Mouse (Mus musculus): ENCODE measurements around the gene Vmn1r181. TPM values are rescaled to one million over a fixed set of nuclear protein-coding genes. Genes with fewer than 3 reads are reported as not detected.
"Not testable (repeated sequence)": the region's sequence is repeated elsewhere in the genome, so short reads cannot be mapped to it uniquely, and the experiment has no call there.

Vmn1r181 gene
- not detected in 2 replicates for polyA plus RNA-seq (2011; ENCODE audit: insufficient read depth, insufficient read length, low replicate concordance, missing spikeins)

DNA sequence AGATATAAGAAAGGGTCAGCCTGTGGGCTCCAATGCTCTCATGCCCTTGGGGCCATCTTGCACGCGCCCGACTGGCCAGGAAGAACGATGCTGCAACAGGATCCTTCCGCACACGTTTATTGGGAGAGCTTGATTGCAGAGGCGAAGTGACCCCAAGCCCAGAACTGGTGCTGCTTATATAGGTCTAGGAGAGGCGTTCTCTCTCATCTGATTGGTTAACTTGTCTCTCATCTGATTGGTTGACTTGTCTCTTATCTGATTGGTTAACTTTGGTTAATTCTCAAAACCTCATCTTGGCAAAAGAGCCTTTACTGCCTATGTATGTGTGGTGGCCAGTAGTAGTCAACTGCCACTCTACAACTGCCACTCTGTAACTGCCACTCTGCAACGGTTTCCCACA is at the start of gene Vmn1r181:
Vmn1r181 (plus strand) TSS at position 301 of the 400 bp plus-strand sequence.
- WGBS = 78% methylated on average over 9 of the region's 9 CpGs
- H3K27ac ChIP-seq (ENCODE audit: control insufficient read depth, insufficient read depth, low read depth, low read length, poor library complexity); H3K4me3 ChIP-seq (replicated peaks; ENCODE audit: control insufficient read depth, low read depth, low read length); H3K4me1 ChIP-seq (ENCODE audit: control insufficient read depth, insufficient read depth, low read length): not testable (repeated sequence)

DNA sequence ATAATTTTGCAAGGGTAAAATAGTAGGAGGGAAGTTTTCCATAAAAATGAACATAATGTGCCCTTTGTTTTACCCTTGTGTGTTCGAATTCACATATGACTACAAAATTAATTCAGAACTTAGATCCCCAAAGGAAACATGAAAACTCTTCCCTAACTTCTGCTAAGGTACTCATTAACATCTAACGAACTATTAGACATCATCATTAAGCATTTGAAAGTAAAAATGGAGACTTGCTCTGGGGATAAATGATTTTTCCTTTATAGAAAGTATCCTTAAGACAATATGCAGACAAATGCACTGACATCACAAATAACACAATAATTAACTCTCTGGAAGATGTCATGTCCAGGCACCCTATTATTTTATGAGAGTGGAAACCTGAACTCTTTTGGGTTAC is 47.7 kb upstream of the Vmn1r181 start, which contains the start of gene Vmn1r179:
Vmn1r179 (plus strand) TSS at position 301 of the 400 bp plus-strand sequence.
- H3K27ac ChIP-seq (ENCODE audit: control insufficient read depth, insufficient read depth, low read depth, low read length, poor library complexity) = no peak within 1 kb of the TSS
- TF ChIP-seq POLR2A (IDR thresholded peaks at IDR 0.05; ENCODE audit: borderline replicate concordance, control insufficient read depth, low read depth, low read length) (no peak), CTCF (IDR thresholded peaks at IDR 0.05; ENCODE audit: control insufficient read depth, insufficient read depth, low read length) (no peak)
- H3K4me3 ChIP-seq (replicated peaks; ENCODE audit: control insufficient read depth, low read depth, low read length) = no peak within 1 kb of the TSS
- 44% methylated on average over 2 of the region's 2 CpGs for WGBS
- no peaks in the 10 kb centered on the region for H3K4me1 ChIP-seq (ENCODE audit: control insufficient read depth, insufficient read depth, low read length)

DNA sequence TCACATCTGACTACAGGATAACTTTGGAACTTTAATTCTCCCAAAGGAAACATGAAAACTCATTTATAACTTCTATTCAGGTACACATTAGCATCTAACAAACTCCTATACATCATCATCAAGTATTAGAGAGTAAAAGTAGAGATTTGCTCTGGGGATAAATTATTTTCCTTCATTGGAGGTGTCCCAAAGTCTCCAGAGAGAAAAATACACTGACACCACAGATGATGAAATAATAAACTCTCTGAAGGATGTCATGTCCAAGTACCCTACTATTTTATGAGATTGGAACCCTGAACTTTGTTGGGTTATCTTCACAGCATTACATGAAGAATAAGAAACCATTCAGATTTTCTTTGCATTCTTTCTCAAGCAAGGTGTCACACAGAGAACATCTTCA is 24.1 kb upstream of the Vmn1r181 start, which contains the start of gene Vmn1r180:
Vmn1r180 (plus strand) TSS at position 301 of the 400 bp plus-strand sequence.
- no peak within 1 kb of the TSS for H3K4me3 ChIP-seq (replicated peaks; ENCODE audit: control insufficient read depth, low read depth, low read length)
- H3K4me1 ChIP-seq (ENCODE audit: control insufficient read depth, insufficient read depth, low read length) = no peaks in the 10 kb centered on the region
- H3K27ac ChIP-seq (ENCODE audit: control insufficient read depth, insufficient read depth, low read depth, low read length, poor library complexity) = no peak within 1 kb of the TSS
- no peak for TF ChIP-seq CTCF (IDR thresholded peaks at IDR 0.05; ENCODE audit: control insufficient read depth, insufficient read depth, low read length)
- TF ChIP-seq POLR2A (IDR thresholded peaks at IDR 0.05; ENCODE audit: borderline replicate concordance, control insufficient read depth, low read depth, low read length) = no peak

DNA sequence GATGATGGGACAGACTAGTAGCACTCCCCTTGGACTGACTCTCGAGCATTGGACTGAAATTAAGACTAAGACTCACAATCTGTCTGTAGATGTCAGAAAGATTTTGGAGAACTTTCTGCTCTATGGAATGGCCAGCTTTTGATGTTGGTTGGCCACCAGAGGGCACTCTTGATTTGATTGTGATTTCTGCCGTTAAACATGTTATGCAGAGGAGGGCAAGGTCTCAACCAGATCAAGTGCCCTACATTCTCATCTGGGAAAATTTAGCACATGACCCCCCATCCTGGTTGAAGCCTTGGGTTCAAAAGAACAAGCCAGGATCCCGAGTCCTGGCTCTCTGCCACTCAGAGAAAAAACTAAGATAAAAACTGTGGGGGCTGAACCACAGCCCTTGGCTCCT is 6.4 kb upstream of the Vmn1r181 start:
- not testable (repeated sequence) for H3K27ac ChIP-seq (ENCODE audit: control insufficient read depth, insufficient read depth, low read depth, low read length, poor library complexity); H3K4me1 ChIP-seq (ENCODE audit: control insufficient read depth, insufficient read depth, low read length); H3K4me3 ChIP-seq (replicated peaks; ENCODE audit: control insufficient read depth, low read depth, low read length)
- WGBS = 29% methylated on average over 3 of the region's 3 CpGs

DNA sequence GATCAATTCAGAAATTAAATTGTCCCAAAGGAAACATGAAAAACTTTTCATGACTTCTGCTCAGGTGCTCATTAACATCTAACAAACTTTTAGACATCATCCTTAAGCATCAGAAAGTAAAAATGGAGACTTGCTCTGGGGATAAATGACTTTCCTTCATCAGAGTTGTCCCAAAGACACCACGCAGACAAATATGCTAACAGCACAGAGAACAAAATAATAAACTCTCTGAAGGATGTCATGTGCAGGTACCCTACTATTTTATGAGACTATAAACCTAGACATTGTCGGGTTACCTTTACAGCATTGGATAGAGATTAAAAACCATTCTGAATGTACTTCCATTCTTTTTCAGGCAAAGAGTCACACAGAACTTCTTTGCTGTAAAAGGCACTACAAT is 27.0 kb downstream of the Vmn1r181 start, which contains the start of gene V1rd19:
V1rd19 (plus strand) TSS at position 301 of the 400 bp plus-strand sequence.
- Histone ChIP-seq H3K27ac (ENCODE audit: control insufficient read depth, insufficient read depth, low read depth, low read length, poor library complexity) (no peak within 1 kb of the TSS), H3K4me1 (ENCODE audit: control insufficient read depth, insufficient read depth, low read length) (no peaks in the 10 kb centered on the region), H3K4me3 (replicated peaks; ENCODE audit: control insufficient read depth, low read depth, low read length) (no peak within 1 kb of the TSS)
- WGBS = 51% methylated on average over 2 of the region's 2 CpGs
- TF ChIP-seq CTCF (IDR thresholded peaks at IDR 0.05; ENCODE audit: control insufficient read depth, insufficient read depth, low read length) (no peak), POLR2A (IDR thresholded peaks at IDR 0.05; ENCODE audit: borderline replicate concordance, control insufficient read depth, low read depth, low read length) (no peak)

Other genes with a start within 250 kb of the Vmn1r181 start
- not detected in 2 replicates for gene Vmn1r174, start 222.3 kb upstream of the Vmn1r181 start, polyA plus RNA-seq (2011; ENCODE audit: insufficient read depth, insufficient read length, low replicate concordance, missing spikeins)
- not detected in 2 replicates for gene Vmn1r175, start 164.0 kb upstream of the Vmn1r181 start, polyA plus RNA-seq (2011; ENCODE audit: insufficient read depth, insufficient read length, low replicate concordance, missing spikeins)
- not detected in 2 replicates for gene Vmn1r176, start 137.2 kb upstream of the Vmn1r181 start, polyA plus RNA-seq (2011; ENCODE audit: insufficient read depth, insufficient read length, low replicate concordance, missing spikeins)
- gene Vmn1r177, start 108.2 kb upstream of the Vmn1r181 start, polyA plus RNA-seq (2011; ENCODE audit: insufficient read depth, insufficient read length, low replicate concordance, missing spikeins) = not detected in 2 replicates
- not detected in 2 replicates for gene Vmn1r178, start 82.6 kb upstream of the Vmn1r181 start, polyA plus RNA-seq (2011; ENCODE audit: insufficient read depth, insufficient read length, low replicate concordance, missing spikeins)
- 0.35 TPM in 1 of 2 replicates, not detected in the other for gene Vmn1r179, start 47.6 kb upstream of the Vmn1r181 start, polyA plus RNA-seq (2011; ENCODE audit: insufficient read depth, insufficient read length, low replicate concordance, missing spikeins)
- not detected in 2 replicates for gene Vmn1r180, start 24.0 kb upstream of the Vmn1r181 start, polyA plus RNA-seq (2011; ENCODE audit: insufficient read depth, insufficient read length, low replicate concordance, missing spikeins)
- gene V1rd19, start 27.1 kb downstream of the Vmn1r181 start, polyA plus RNA-seq (2011; ENCODE audit: insufficient read depth, insufficient read length, low replicate concordance, missing spikeins) = not detected in 2 replicates
- 0.15 TPM in 1 of 2 replicates, not detected in the other for gene Vmn1r183, start 78.6 kb downstream of the Vmn1r181 start, polyA plus RNA-seq (2011; ENCODE audit: insufficient read depth, insufficient read length, low replicate concordance, missing spikeins)
- gene Zfp180, start 107.3 kb downstream of the Vmn1r181 start, polyA plus RNA-seq (2011; ENCODE audit: insufficient read depth, insufficient read length, low replicate concordance, missing spikeins) = 7.9 and 12.7 TPM in 2 replicates
- 0.36 and 0.65 TPM in 2 replicates for gene Zfp112, start 137.7 kb downstream of the Vmn1r181 start, polyA plus RNA-seq (2011; ENCODE audit: insufficient read depth, insufficient read length, low replicate concordance, missing spikeins)
- gene Zfp235, start 159.6 kb downstream of the Vmn1r181 start, polyA plus RNA-seq (2011; ENCODE audit: insufficient read depth, insufficient read length, low replicate concordance, missing spikeins) = 1.7 and 4.5 TPM in 2 replicates
- gene Zfp114, start 200.4 kb downstream of the Vmn1r181 start, polyA plus RNA-seq (2011; ENCODE audit: insufficient read depth, insufficient read length, low replicate concordance, missing spikeins) = not detected in 2 replicates
- gene Zfp111, start 236.8 kb downstream of the Vmn1r181 start, polyA plus RNA-seq (2011; ENCODE audit: insufficient read depth, insufficient read length, low replicate concordance, missing spikeins) = 0.74 and 1.8 TPM in 2 replicates